Mouse (Mus musculus): ENCODE data around the gene Trap1.
"Not testable (repeated sequence)": the region's sequence is repeated elsewhere in the genome, so short reads cannot be mapped to it uniquely, and the experiment has no call there.

The Trap1 gene

GRCm38 (mm10) chr16:4037690-4038089 is 39.9 kb downstream of the Trap1 start:
- no peak for DNase-seq (ENCODE audit: inconsistent age in 2 of 2, low spot score in 1 of 2)

- no peak for DNase-seq (ENCODE audit: inconsistent age in 2 of 2, low spot score in 1 of 2)
Measured at GRCm38 (mm10) chr16:4036807-4037206, 40.8 kb downstream of the Trap1 start, which contains the start of gene Dnase1. Gene Dnase1, plus strand, starts transcription at chr16:4036942.

- DNase-seq (ENCODE audit: inconsistent age in 2 of 2, low spot score in 1 of 2): no peak
Measured at GRCm38 (mm10) chr16:4035575-4035974, 42.1 kb downstream of the Trap1 start.

- no peak for DNase-seq (ENCODE audit: inconsistent age in 2 of 2, low spot score in 1 of 2)
Measured at GRCm38 (mm10) chr16:4034476-4034875, 43.2 kb downstream of the Trap1 start.

GRCm38 (mm10) chr16:4033971-4034370 is 43.7 kb downstream of the Trap1 start:
- DNase-seq (ENCODE audit: inconsistent age in 2 of 2, low spot score in 1 of 2): no peak

- DNase-seq (ENCODE audit: inconsistent age in 2 of 2, low spot score in 1 of 2): peak; percentile 78 to 84
Measured at GRCm38 (mm10) chr16:4032341-4032748, 45.3 kb downstream of the Trap1 start.

GRCm38 (mm10) chr16:4031441-4032274 is 46.0 kb downstream of the Trap1 start:
- no peak for DNase-seq (ENCODE audit: inconsistent age in 2 of 2, low spot score in 1 of 2)

GRCm38 (mm10) chr16:4030501-4030900 is 47.1 kb downstream of the Trap1 start:
- no peak for DNase-seq (ENCODE audit: inconsistent age in 2 of 2, low spot score in 1 of 2)

- no peak for DNase-seq (ENCODE audit: inconsistent age in 2 of 2, low spot score in 1 of 2)
Measured at GRCm38 (mm10) chr16:4029371-4029841, 48.2 kb downstream of the Trap1 start.

- DNase-seq (ENCODE audit: inconsistent age in 2 of 2, low spot score in 1 of 2): no peak
Measured at GRCm38 (mm10) chr16:4027211-4027610, 50.4 kb downstream of the Trap1 start.

- no peak for DNase-seq (ENCODE audit: inconsistent age in 2 of 2, low spot score in 1 of 2)
Measured at GRCm38 (mm10) chr16:4026672-4027071, 51.0 kb downstream of the Trap1 start.

- no peak for DNase-seq (ENCODE audit: inconsistent age in 2 of 2, low spot score in 1 of 2)
Measured at GRCm38 (mm10) chr16:4022719-4023118, 54.9 kb downstream of the Trap1 start.

- DNase-seq (ENCODE audit: inconsistent age in 2 of 2, low spot score in 1 of 2): no peak
Measured at GRCm38 (mm10) chr16:4021241-4021640, 56.4 kb downstream of the Trap1 start.

GRCm38 (mm10) chr16:4017466-4017865 is 60.2 kb downstream of the Trap1 start:
- DNase-seq (ENCODE audit: inconsistent age in 2 of 2, low spot score in 1 of 2): not testable (repeated sequence)

- not testable (repeated sequence) for DNase-seq (ENCODE audit: inconsistent age in 2 of 2, low spot score in 1 of 2)
Measured at GRCm38 (mm10) chr16:4016786-4017185, 60.8 kb downstream of the Trap1 start.

- no peak for DNase-seq (ENCODE audit: inconsistent age in 2 of 2, low spot score in 1 of 2)
Measured at GRCm38 (mm10) chr16:4014040-4014668, 63.5 kb downstream of the Trap1 start.

- DNase-seq (ENCODE audit: inconsistent age in 2 of 2, low spot score in 1 of 2): no peak
Measured at GRCm38 (mm10) chr16:4012882-4013570, 64.6 kb downstream of the Trap1 start.

- DNase-seq (ENCODE audit: inconsistent age in 2 of 2, low spot score in 1 of 2): peak; percentile 97 to 99
Measured at GRCm38 (mm10) chr16:4003489-4004398, 73.9 kb downstream of the Trap1 start, which contains the start of gene Slx4. Gene Slx4, minus strand, starts transcription at chr16:4003770.

Data from adrenal gland, adult (tissue).